Mouse (Mus musculus) embryo, embryonic 10.5 days (tissue): ENCODE results near the gene Arhgef26.

Experiments used
- DNase-seq: peaks from one replicate; pipeline ENCODE4 v3.0.0-alpha.2; 2015; ENCODE audit warnings: low spot score

Arhgef26 gene

GRCm38 (mm10) chr3:62338044-62338443, at the start of gene Arhgef26:
Gene Arhgef26, plus strand, starts transcription at chr3:62338344.
- DNase-seq = no peak

DNA sequence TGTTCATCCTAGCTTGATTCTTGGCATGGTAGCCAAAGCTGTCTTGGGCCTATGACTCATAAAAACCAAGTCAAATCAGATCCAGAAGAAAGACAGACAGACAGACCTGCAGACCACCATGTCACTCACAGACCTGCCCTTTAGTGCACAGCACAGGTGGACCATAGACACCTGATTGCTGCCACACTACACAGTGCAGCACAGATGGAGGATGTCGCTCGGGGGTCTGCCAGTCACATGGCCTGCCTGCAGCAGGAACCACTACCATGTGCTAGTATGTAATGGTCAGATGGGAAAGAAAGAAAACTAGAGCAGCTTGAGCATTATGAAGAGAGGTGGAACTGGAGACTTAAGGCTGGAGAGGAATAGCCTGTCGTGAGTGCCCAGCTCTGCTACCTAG, 27.7 kb upstream of the Arhgef26 start:
- no peak for DNase-seq

- DNase-seq = no peak
Observed at GRCm38 (mm10) chr3:62311224-62311623, 26.9 kb upstream of the Arhgef26 start.

DNA sequence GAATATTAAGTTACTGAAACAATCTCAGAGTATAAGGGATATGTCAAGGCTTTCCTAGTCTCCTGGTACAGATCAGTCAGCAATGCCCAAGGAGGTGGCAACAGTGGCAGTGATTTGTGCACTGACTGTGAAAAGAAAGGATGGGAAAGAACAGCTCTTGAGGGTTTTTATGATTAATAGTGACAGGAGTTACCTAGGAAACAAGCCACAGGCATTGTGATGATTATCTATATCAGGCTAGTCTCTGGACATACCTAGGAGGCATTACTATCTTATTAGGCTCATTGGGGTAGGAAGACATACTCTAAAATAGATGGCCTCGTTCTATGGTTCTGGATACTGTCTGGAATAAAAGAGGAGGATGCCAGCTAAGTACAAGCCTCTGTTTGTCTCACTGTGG, 13.4 kb upstream of the Arhgef26 start:
- no peak for DNase-seq

GRCm38 (mm10) chr3:62327903-62328302, 10.2 kb upstream of the Arhgef26 start:
- DNase-seq = no peak

DNA sequence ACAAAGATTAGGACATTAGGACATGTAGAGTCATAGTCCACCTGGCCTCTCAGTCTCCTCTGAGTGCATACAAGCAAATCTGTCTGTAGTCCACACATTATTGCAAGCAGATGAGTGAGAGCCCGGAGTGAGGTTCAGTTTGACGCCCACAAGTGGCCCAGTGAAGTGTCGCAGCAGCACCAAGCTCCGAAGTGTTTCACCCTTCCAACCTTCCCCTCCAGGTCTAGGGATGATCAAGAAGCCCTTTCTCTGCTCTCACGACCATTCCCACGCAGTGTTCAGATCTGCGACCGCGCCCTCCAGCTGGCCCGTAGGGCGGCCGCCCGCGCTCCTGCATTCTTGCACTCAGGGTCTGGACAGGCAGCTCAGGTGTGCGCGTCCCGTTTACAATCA, 313 bp downstream of the Arhgef26 start:
- DNase-seq = no peak

GRCm38 (mm10) chr3:62338854-62339515, 841 bp downstream of the Arhgef26 start:
- DNase-seq = peak; percentile 76

- DNase-seq = peak; percentile 43
Observed at GRCm38 (mm10) chr3:62339516-62340051, 1.4 kb downstream of the Arhgef26 start.

GRCm38 (mm10) chr3:62340154-62340760, 2.1 kb downstream of the Arhgef26 start:
- DNase-seq = no peak

DNA sequence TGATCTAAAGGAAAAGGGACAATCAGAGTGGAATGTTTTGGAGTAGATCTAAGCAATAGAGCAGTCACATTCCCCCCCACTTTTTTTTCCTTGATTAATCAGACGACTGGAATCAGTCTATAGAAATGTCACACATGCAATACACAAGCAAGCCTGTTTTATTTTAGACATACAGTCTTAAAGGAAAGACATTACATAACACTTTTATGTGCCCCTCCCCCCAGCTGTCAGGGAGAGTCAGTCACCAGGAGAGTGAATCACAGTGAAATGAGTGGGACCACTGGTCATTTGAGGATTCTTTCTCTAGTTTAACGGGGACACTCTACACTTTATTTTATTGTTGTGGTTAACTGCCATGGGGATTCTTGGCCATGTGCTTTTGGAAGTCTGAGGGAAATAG, 2.7 kb downstream of the Arhgef26 start:
- peak; percentile 29 for DNase-seq

- DNase-seq = peak; percentile 21
Observed at GRCm38 (mm10) chr3:62341496-62342205, 3.5 kb downstream of the Arhgef26 start.

DNA sequence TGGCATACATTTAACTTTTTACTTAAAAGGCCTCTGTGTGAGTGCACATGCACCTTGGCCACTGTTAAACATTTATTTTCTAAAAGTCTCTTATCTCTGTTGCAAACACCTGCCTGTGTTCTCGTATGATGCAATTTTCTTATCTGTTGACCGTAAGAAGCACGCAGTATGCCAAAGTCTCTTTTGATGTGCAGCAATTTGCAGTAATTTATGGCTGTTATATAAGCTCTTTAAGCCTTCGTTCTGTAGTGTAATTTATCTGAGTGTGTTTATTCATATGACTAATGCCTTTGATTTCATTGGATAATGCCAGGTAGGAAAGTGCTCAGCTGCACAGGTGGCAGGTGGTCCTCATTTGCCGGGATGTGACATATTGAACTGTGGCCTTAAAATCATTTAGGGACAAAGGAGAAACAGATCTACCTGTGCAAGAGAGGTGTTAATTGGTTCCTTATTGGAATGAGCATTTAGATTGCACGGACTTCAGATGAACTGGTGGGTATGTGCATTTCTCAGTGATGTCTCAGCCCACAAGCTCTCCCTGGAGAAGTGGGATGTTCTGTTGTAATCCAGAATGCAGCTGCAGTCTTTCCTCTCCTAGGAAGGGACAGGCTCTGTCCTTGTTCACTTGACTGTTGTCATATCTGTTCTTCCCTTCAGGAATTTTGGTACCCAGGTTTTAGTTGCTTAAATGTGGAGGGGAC, 10.5 kb downstream of the Arhgef26 start:
- no peak for DNase-seq

DNA sequence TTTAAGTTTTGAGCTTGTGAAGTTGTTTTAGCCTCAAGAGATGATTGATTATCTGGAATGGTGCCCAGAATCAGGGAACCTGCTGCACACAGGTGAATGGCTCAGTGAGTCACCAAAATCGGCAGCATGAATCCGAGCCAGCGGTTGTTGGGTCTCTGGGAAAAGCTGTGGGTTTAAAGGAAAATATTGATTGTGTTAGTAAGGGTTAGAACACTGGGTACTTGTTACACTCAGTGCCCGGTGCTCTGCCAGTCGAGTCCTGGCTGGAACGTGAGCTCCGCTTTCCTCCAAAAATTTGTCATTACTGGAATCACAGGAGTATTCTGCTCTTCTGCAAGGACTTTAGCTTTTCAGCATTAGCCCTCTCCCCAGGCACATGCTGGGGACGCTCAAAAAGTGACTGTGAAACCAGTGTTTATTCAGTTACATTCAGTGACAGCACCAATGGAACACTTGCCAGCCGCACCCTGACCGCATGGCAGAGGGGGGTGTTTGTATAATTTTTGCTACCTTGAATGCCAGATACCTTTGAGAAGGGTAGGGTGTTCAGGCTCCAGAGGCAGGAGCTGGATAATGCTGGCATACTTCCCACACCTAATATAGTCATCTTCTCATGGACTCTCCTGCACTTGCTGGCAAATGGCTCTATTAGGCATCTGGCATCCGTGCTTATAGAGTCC, 11.2 kb downstream of the Arhgef26 start:
- DNase-seq = no peak

DNA sequence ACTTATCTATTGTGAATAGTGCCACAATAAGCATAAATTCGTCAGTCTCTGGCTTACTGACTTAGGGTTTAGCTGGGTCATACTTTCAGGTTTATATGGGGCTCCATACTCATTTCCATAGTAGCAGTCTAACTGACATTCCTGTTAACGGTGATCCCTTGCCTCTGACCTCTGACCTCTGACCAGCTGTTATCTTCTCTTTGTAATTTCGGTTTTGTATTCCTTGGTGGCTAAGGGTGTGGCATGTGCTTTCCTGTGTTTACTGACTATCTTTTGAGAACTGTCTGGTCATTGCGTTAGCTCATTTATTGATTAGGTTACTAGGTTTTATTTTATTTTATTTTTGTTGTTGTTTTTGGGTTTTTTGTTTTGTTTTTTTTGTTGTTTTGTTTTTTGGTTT, 13.9 kb downstream of the Arhgef26 start:
- no peak for DNase-seq

DNA sequence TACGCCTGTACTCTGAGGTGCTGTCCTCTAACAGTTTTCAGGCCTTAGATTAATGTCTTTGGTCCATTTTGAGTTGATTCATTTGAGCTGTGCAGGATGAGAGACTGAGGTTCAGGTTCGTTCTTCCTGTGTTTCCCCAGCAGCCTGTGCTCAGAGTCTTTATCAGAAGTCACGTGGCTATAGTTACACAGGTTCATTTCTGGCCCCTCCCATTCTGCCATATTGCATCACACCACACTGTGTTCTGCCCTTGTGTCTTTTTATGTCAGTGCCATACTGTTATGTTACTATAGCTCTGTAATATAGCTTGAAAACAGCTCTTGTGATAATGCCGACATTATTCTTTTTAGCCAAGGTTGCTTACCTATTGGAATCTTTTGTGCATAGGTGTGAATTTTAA, 14.7 kb downstream of the Arhgef26 start:
- no peak for DNase-seq

- DNase-seq = no peak
Observed at GRCm38 (mm10) chr3:62367882-62368281, 29.7 kb downstream of the Arhgef26 start.

DNA sequence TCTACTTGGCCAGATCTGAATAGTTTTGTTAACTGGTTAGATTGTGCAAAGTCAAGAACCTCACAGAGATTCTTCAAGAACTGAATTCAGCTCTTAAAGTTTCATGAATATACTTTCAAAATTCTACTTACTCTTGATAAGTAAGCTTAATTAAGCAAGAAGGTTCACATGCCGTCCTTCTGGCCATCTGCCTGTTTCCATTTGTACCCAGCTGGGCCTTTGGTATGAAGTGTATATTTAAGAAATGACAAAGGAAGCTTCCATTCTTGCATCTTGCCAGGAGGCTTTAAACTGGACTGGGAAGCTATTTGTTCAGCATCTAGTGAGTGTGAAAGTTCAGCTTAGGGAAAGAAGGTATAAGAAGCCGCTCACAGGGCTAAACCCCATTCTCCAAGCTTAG, 34.7 kb downstream of the Arhgef26 start:
- DNase-seq = no peak

DNA sequence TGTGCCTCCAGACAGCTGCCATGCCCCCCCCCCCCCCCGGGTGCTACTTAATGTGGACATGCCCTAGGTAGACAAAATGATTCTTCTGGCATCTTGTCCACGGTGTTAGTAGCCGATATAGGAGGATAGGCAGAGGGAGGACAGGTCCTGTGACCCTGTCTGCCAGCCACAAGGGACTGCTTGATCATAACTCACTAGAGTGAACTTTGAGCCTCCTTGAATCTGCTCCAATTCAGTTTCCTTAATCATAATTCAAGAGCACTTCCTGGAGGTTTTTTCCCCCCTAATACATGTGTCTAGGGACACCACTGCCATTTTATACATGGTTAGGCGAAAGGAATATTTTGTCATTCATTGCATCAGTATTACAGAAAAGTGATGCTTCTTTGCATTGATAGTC, 36.2 kb downstream of the Arhgef26 start:
- no peak for DNase-seq

GRCm38 (mm10) chr3:62374831-62375230, 36.7 kb downstream of the Arhgef26 start:
- DNase-seq = no peak

DNA sequence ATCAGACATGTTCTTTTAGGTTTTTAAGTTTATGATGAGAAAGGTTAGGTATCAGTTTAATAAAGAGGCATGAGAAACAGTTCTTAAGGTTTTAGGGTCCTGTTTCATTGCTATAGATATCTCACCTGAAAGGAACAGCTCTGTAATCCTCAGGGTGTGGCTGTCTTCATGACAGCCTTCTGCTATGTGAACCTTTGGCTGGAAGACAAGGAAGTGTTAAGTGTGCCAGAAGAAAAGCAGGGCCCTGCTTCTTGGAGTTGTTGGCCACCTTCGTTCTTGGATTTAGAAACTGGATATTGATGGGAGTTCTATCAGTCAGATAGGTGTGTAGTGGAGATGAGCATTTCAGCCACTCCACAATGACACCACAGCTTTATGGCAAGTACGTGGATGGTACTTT, 38.6 kb downstream of the Arhgef26 start:
- DNase-seq = no peak

DNA sequence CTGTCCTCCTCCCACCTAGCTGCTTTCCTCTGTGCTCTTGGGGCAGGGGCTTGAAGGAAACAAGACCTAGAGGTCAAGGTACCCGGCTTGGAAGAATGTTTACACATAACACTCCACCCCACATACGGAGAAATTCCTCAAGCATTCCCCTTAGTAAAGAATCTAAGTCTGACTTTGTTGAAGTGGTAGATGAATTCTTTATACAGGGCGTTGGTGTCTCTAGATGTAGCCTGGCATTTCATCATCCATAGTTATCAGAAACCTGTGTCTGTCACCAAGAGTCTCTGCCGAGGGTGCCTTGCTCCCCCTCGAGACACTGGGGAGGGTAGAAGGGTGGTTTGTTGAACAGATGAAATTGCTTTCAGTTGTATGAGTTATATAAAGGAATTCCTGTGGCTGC, 41.8 kb downstream of the Arhgef26 start:
- peak; percentile 15 for DNase-seq

DNA sequence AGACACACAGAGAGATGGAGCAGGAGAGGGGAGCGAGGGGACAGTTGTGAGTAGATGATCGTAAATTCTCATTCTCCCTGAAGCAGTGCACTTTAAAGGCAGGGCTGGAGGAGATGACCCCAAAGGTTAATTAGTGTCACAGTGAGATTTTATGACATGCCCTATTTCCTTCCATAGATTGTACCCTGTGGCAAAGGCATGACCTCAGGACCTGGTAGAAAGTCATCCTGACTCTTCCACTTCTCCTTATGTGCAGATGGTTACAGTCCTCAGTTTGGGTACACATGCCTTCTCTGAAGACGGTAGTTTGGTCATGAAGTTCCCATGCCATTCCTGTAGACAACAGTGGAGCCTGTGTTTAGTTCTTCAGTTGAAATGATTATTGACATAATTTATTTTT, 42.3 kb downstream of the Arhgef26 start:
- DNase-seq = peak; percentile 13
